In the genomic region with DNA sequence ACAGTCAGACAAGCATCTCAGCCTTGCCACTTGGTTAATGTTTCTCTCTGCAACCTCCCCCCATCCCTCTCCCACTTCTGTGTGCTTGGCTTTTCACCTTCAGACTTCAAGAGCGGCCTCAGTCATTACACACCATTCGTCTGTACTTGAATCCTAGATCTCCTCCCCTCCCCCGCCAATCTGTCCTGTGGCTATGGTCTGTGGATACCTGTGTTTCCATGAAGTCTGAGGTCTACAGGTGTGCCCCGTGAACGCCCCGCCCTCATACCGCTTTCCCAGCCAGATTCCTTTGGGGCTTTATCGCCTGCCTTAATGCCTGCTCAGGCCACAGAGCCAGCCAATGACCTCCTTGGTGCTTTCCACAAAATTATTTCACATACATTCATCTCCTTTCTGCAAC, we compare ENCODE assay signal across 17 mouse cellular contexts. TPM values are rescaled to one million over a fixed set of nuclear protein-coding genes. Genes with fewer than 3 reads are reported as not detected.
DNase-seq lines count a peak whose midpoint lies in the region; ATAC-seq and TF ChIP-seq lines count a peak whose summit lies in the region.
"Had no signal": no experiment of that assay in that cellular context is flagged by ENCODE, and none has a peak within 500 bp of the region (broad histone marks: within the 10 kb centered on the region; RNA-seq: fewer than 3 reads in every experiment).

No protein-coding gene starts in this region.

- H3K36me3 ChIP-seq in liver, embryonic 16.5 days (ENCODE audit: control insufficient read depth, insufficient read depth): no peaks in the 10 kb centered on the region
- H3K36me3 ChIP-seq in liver, postnatal 0 days (replicated peaks; ENCODE audit: insufficient read depth, low read length): 0 out of 2 replicates have a peak, but pooled peaks cover 2% of the 10 kb centered on the region
- no peaks in the 10 kb centered on the region for H3K36me3 ChIP-seq in intestine, embryonic 15.5 days
- H3K36me3 ChIP-seq: embryonic facial prominence, embryonic 13.5 days; heart, embryonic 15.5 days had no signal

- TF ChIP-seq CTCF in liver, postnatal 0 days (IDR thresholded peaks at IDR 0.05; ENCODE audit: low read depth): no peak

- no peaks in the 10 kb centered on the region for H3K9me3 ChIP-seq in liver, embryonic 16.5 days (replicated peaks; ENCODE audit: control insufficient read depth, low read length)
- H3K9me3 ChIP-seq in liver, postnatal 0 days (ENCODE audit: low read length): no peaks in the 10 kb centered on the region
- no peaks in the 10 kb centered on the region for H3K9me3 ChIP-seq in intestine, embryonic 15.5 days
- H3K9me3 ChIP-seq: embryonic facial prominence, embryonic 13.5 days; heart, embryonic 15.5 days had no signal

- peaks cover 23% of the 10 kb centered on the region for H3K4me1 ChIP-seq in liver, embryonic 16.5 days (ENCODE audit: control insufficient read depth, low read depth, low read length)
- peaks cover 13% of the 10 kb centered on the region; the same call in 1 of the 2 replicates for H3K4me1 ChIP-seq in liver, postnatal 0 days (ENCODE audit: insufficient read depth)
- H3K4me1 ChIP-seq in intestine, embryonic 15.5 days (replicated peaks): peaks cover 15% of the 10 kb centered on the region
- H3K4me1 ChIP-seq: embryonic facial prominence, embryonic 13.5 days; heart, embryonic 15.5 days had no signal

- no peak for TF ChIP-seq EP300 in liver, postnatal 0 days (IDR thresholded peaks at IDR 0.05; ENCODE audit: low read depth)

- H3K27ac ChIP-seq in liver, embryonic 16.5 days (ENCODE audit: low read length): no peak overlapping the region
- no peak overlapping the region for H3K27ac ChIP-seq in liver, postnatal 0 days (ENCODE audit: low read depth)
- peak overlapping the region; percentile 25; the same call in 1 of the 2 replicates for H3K27ac ChIP-seq in intestine, embryonic 15.5 days
- H3K27ac ChIP-seq: embryonic facial prominence, embryonic 13.5 days; heart, embryonic 15.5 days; hindbrain, embryonic 14.5 days had no signal

- H3K9ac ChIP-seq in liver, embryonic 16.5 days (ENCODE audit: low read depth, low read length): no peak overlapping the region
- H3K9ac ChIP-seq in liver, postnatal 0 days (replicated peaks): no peak overlapping the region
- H3K9ac ChIP-seq in intestine, embryonic 15.5 days: no peak overlapping the region
- H3K9ac ChIP-seq: embryonic facial prominence, embryonic 13.5 days; heart, embryonic 15.5 days; hindbrain, embryonic 14.5 days had no signal

- peak; percentile 38 for ATAC-seq in liver, embryonic 16.5 days (ENCODE audit: low read depth)
- ATAC-seq in liver, postnatal 0 days: no peak
- ATAC-seq in intestine, embryonic 15.5 days: peak; percentile 83
- ATAC-seq: midbrain, embryonic 16.5 days had no signal

- H3K27me3 ChIP-seq in liver, embryonic 16.5 days (ENCODE audit: control insufficient read depth, insufficient read depth, low read depth, low read length): no peaks in the 10 kb centered on the region
- no peaks in the 10 kb centered on the region for H3K27me3 ChIP-seq in liver, postnatal 0 days (ENCODE audit: insufficient read depth, low read length)
- no peaks in the 10 kb centered on the region for H3K27me3 ChIP-seq in intestine, embryonic 15.5 days (replicated peaks)
- H3K27me3 ChIP-seq: embryonic facial prominence, embryonic 13.5 days had no signal

- WGBS in liver, embryonic 16.5 days (ENCODE audit: insufficient replicate concordance): 65% methylated on average over 8 of the region's 8 CpGs
- WGBS in liver, postnatal 0 days (ENCODE audit: insufficient replicate concordance): 70% methylated on average over 8 of the region's 8 CpGs
- 54% methylated on average over 8 of the region's 8 CpGs for WGBS in intestine, embryonic 15.5 days

- no peak overlapping the region for H3K4me3 ChIP-seq in liver, embryonic 16.5 days (ENCODE audit: low read depth, low read length)
- no peak overlapping the region for H3K4me3 ChIP-seq in liver, postnatal 0 days (ENCODE audit: low read depth, low read length)
- H3K4me3 ChIP-seq in intestine, embryonic 15.5 days (replicated peaks): no peak overlapping the region
- H3K4me3 ChIP-seq: embryonic facial prominence, embryonic 13.5 days; heart, embryonic 15.5 days had no signal

- H3K4me2 ChIP-seq in liver, embryonic 16.5 days (ENCODE audit: low read depth, low read length): no peak overlapping the region
- H3K4me2 ChIP-seq in liver, postnatal 0 days (ENCODE audit: low read depth, low read length): no peak overlapping the region
- H3K4me2 ChIP-seq in intestine, embryonic 15.5 days (replicated peaks): no peak overlapping the region; the same call in 1 of the 2 replicates
- H3K4me2 ChIP-seq: embryonic facial prominence, embryonic 13.5 days; heart, embryonic 15.5 days; hindbrain, embryonic 14.5 days had no signal

- no peak for DNase-seq in liver, postnatal 0 days
- DNase-seq in kidney, adult 8-10 months: peak; percentile 23 to 26
- DNase-seq in kidney, postnatal 36 days: peak; percentile 36 to 58
- DNase-seq in ovary, postnatal 10 days (ENCODE audit: low spot score): no peak
- no peak for DNase-seq in layer of hippocampus, postnatal 14 days (ENCODE audit: low spot score in 2 of 2)
- DNase-seq in heart, adult 8-10 months (ENCODE audit: low spot score): no peak
- DNase-seq: cerebellum, adult 11-12 months; gastrocnemius, postnatal 25 days; right cerebral cortex, postnatal 25 days; thymus, adult 18-20 months had no signal

RNA-seq across cellular contexts. Expression of a gene that starts 33.7 kb away (rescaled TPM):
- polyA plus RNA-seq in liver, embryonic 16.5 days (2015; fragmentation: Nextera tagmentation; extraction: Ambion mirVana): 1.7 and 2.7 TPM in 2 replicates
- 3.3 and 5.4 TPM in 2 replicates for polyA plus RNA-seq in liver, postnatal 0 days (2015; fragmentation: Nextera tagmentation; extraction: Ambion mirVana)
- polyA plus RNA-seq in intestine, embryonic 15.5 days (2015; fragmentation: Nextera tagmentation; extraction: Ambion mirVana): 4.3 TPM in 2 replicates
- 1 to 10 TPM; 6.6 to 6.8 TPM for total RNA-seq in layer of hippocampus, postnatal 14 days (2021)
- total RNA-seq in heart, adult 8-10 months (2022): 1 to 10 TPM in 2 of 4 experiments, under 1 TPM in 2; 0.55 to 1.4 (median 1.1) TPM

RNA-seq across cellular contexts. Expression of a gene that starts 33.7 kb away (rescaled TPM):
- 1.5 and 4.6 TPM in 2 replicates for polyA plus RNA-seq in liver, embryonic 16.5 days (2015; fragmentation: Nextera tagmentation; extraction: Ambion mirVana)
- 3.7 and 5.2 TPM in 2 replicates for polyA plus RNA-seq in liver, postnatal 0 days (2015; fragmentation: Nextera tagmentation; extraction: Ambion mirVana)
- 0.93 TPM in 1 of 2 replicates, not detected in the other for polyA plus RNA-seq in intestine, embryonic 15.5 days (2015; fragmentation: Nextera tagmentation; extraction: Ambion mirVana)
- 1 to 10 TPM in 1 of 2 experiments, not detected in 1; 1.0 TPM for total RNA-seq in layer of hippocampus, postnatal 14 days (2021)
- not detected for total RNA-seq in heart, adult 8-10 months (2022)
- total RNA-seq: gastrocnemius, postnatal 25 days had no signal
- polyA plus RNA-seq: embryonic facial prominence, embryonic 13.5 days; hindbrain, embryonic 14.5 days; limb, embryonic 14.5 days had no signal

RNA-seq across cellular contexts. Expression of a gene that starts 34.0 kb away (rescaled TPM):
- 26.8 and 27.5 TPM in 2 replicates for polyA plus RNA-seq in liver, embryonic 16.5 days (2015; fragmentation: Nextera tagmentation; extraction: Ambion mirVana)
- polyA plus RNA-seq in liver, postnatal 0 days (2015; fragmentation: Nextera tagmentation; extraction: Ambion mirVana): 24.2 and 27.2 TPM in 2 replicates
- polyA plus RNA-seq in intestine, embryonic 15.5 days (2015; fragmentation: Nextera tagmentation; extraction: Ambion mirVana): 54.6 and 65.7 TPM in 2 replicates
- 10 to 100 TPM; 62.2 to 64.7 TPM for total RNA-seq in layer of hippocampus, postnatal 14 days (2021)
- 10 to 100 TPM; 21.6 to 33.2 (median 27.0) TPM for total RNA-seq in heart, adult 8-10 months (2022)

Comparison
In these comparisons a context has a peak if more than half of its experiments do, and no peak if none do; other contexts are left out.
1. DNase-seq: peak in kidney, adult 8-10 months (2 of 2) and kidney, postnatal 36 days (2 of 2); none in liver, postnatal 0 days (single experiment), ovary, postnatal 10 days (single experiment), layer of hippocampus, postnatal 14 days (0 of 2) and heart, adult 8-10 months (single experiment).